Mouse (Mus musculus) mouse trophoblast stem cell (cell line): ENCODE measurements at regions not wholly inside any gene's neighbourhood (a gene's known extent, or its start where the extent isn't known, plus 50 kb on each side); places are given as distances from the start of the nearest gene placed in this dataset.

Experiments
- in situ Hi-C, 2 experiments: fragments of 300-500 bp; cut with MseI, MboI; formaldehyde crosslinking; loops; 2 replicates in 1 of 2; 3 replicates in 1 of 2; pipeline ENCODE4 v1.15.1; 2025

- in situ Hi-C loops, result no loop called here
These were observed 67.7 kb upstream of the Bcl6 start for GRCm38 (mm10) chr16:24056123-24056884.

GRCm38 (mm10) chr16:24054293-24054692 is 65.6 kb upstream of the Bcl6 start:
- in situ Hi-C loops, result no loop called here

GRCm38 (mm10) chr16:24053403-24053802 is 64.8 kb upstream of the Bcl6 start:
- in situ Hi-C loops, result no loop called here

- in situ Hi-C loops, result no loop called here
These were observed 62.4 kb upstream of the Bcl6 start for GRCm38 (mm10) chr16:24050856-24051640.

- in situ Hi-C loops, result no loop called here
These were observed 55.1 kb upstream of the Bcl6 start for GRCm38 (mm10) chr16:24043779-24044178.

- in situ Hi-C loops, result no loop called here
These were observed 54.3 kb upstream of the Bcl6 start for GRCm38 (mm10) chr16:24042977-24043376.

GRCm38 (mm10) chr16:24042216-24042615 is 53.6 kb upstream of the Bcl6 start:
- in situ Hi-C loops, result no loop called here

GRCm38 (mm10) chr16:24041403-24041802 is 52.8 kb upstream of the Bcl6 start:
- in situ Hi-C loops, result no loop called here

- in situ Hi-C loops, result no loop called here
These were observed 51.1 kb upstream of the Bcl6 start for GRCm38 (mm10) chr16:24039765-24040164.
